Mouse (Mus musculus): ENCODE results near the gene C1qtnf9.

C1qtnf9 gene

GRCm38 (mm10) chr14:60796600-60797322, 28.8 kb downstream of the C1qtnf9 start:
- no peak for DNase-seq

- no peak for DNase-seq
Observed at GRCm38 (mm10) chr14:60797596-60797995, 29.7 kb downstream of the C1qtnf9 start.

- DNase-seq: no peak
Observed at GRCm38 (mm10) chr14:60798721-60799120, 30.8 kb downstream of the C1qtnf9 start.

GRCm38 (mm10) chr14:60799762-60800728, 32.1 kb downstream of the C1qtnf9 start:
- DNase-seq: peak; percentile 39

GRCm38 (mm10) chr14:60802026-60802425, 34.1 kb downstream of the C1qtnf9 start:
- DNase-seq: no peak

- DNase-seq: no peak
Observed at GRCm38 (mm10) chr14:60804978-60805377, 37.0 kb downstream of the C1qtnf9 start.

GRCm38 (mm10) chr14:60805871-60806270, 37.9 kb downstream of the C1qtnf9 start:
- no peak for DNase-seq

- no peak for DNase-seq
Observed at GRCm38 (mm10) chr14:60806891-60807344, 39.0 kb downstream of the C1qtnf9 start.

- DNase-seq: no peak
Observed at GRCm38 (mm10) chr14:60809881-60810280, 41.9 kb downstream of the C1qtnf9 start.

- no peak for DNase-seq
Observed at GRCm38 (mm10) chr14:60811547-60811946, 43.6 kb downstream of the C1qtnf9 start.

GRCm38 (mm10) chr14:60815098-60815497, 47.2 kb downstream of the C1qtnf9 start:
- DNase-seq: no peak

GRCm38 (mm10) chr14:60818045-60818444, 50.1 kb downstream of the C1qtnf9 start:
- DNase-seq: no peak

GRCm38 (mm10) chr14:60830096-60830495, 62.2 kb downstream of the C1qtnf9 start:
- DNase-seq: no peak

Data from thymus, postnatal 14 days (tissue).